Mouse (Mus musculus) left cerebral cortex, adult 8-10 months (tissue): Measurements from ENCODE around the gene Cst7. TPM values are rescaled to one million over a fixed set of nuclear protein-coding genes. Genes with fewer than 3 reads are reported as not detected.

Experiments
- DNase-seq, 2 experiments: peaks; one replicate each; pipeline ENCODE4 v3.0.0; 2022; ENCODE audit warnings: low spot score in 2 of 2
- total RNA-seq, 4 experiments: library from RNA; stranded (reverse); gene quantifications; 2 replicates each; pipeline ENCODE4 v1.2.4; 2022

Cst7 gene
- total RNA-seq, 4 experiments from 2014 or later: 60.0 to 98.6 TPM; not detected in 2

GRCm38 (mm10) chr2:150624926-150625325 is 54.7 kb downstream of the Cst7 start:
- DNase-seq: no peak

- no peak for DNase-seq
Observed at GRCm38 (mm10) chr2:150627140-150627539, 56.9 kb downstream of the Cst7 start.

Other genes with a start within 250 kb of the Cst7 start
- gene Gm10130, start 246.7 kb upstream of the Cst7 start, total RNA-seq: 1 to 10 TPM in 3 of 4 experiments, not detected in 1; 2.0 to 6.2 (median 3.9) TPM
- gene 3300002I08Rik, start 207.7 kb upstream of the Cst7 start, total RNA-seq: 10 to 100 TPM in 2 of 4 experiments, 1 to 10 TPM in 2; 9.2 to 10.9 (median 9.7) TPM
- gene Zfp442, start 118.9 kb upstream of the Cst7 start, total RNA-seq: 10 to 100 TPM in 1 of 4 experiments, 1 to 10 TPM in 3; 7.6 to 10.3 (median 8.5) TPM
- gene Zfp345, start 85.3 kb upstream of the Cst7 start, total RNA-seq: under 1 TPM; 0.24 to 0.32 (median 0.25) TPM
- gene Apmap, start 38.2 kb downstream of the Cst7 start, total RNA-seq: 10 to 100 TPM; 58.1 to 66.8 (median 60.4) TPM
- gene Acss1, start 98.1 kb downstream of the Cst7 start, total RNA-seq: 10 to 100 TPM; 18.3 to 24.5 (median 21.6) TPM
- not detected for gene Vsx1, start 118.9 kb downstream of the Cst7 start, total RNA-seq
- gene Entpd6, start 178.6 kb downstream of the Cst7 start, total RNA-seq: 10 to 100 TPM; 45.8 to 48.9 (median 47.7) TPM
- gene Pygb, start 216.3 kb downstream of the Cst7 start, total RNA-seq: 100 to 1,000 TPM; 143 to 172 (median 150) TPM